Mouse (Mus musculus) CH12.LX (cell line): ENCODE data around the gene Rrm2.

Source experiments
- CTCF ChIP-seq, 2 experiments: IDR thresholded peaks in 1 of 2; conservative IDR thresholded peaks in 1 of 2; 2 replicates each; pipeline ENCODE4 v1.5.1; 2011 to 2012; ENCODE audit warnings: low read depth in 2 of 2, low read length in 2 of 2, improper control_type of control experiment in 1 of 2, inconsistent platforms in 1 of 2, mild to moderate bottlenecking in 1 of 2, moderate library complexity in 1 of 2
- MAFK ChIP-seq: IDR thresholded peaks from 2 replicates; pipeline ENCODE4 v1.6.1; 2011; ENCODE audit warnings: low read length, improper control_type of control experiment; ENCODE audit not compliant: insufficient replicate concordance
- PAX5 ChIP-seq: IDR thresholded peaks from 2 replicates; pipeline ENCODE4 v1.6.1; 2012; ENCODE audit warnings: low read length, inconsistent platforms, mixed read lengths
- POLR2A ChIP-seq: IDR thresholded peaks from 2 replicates; pipeline ENCODE4 v1.6.1; 2011; ENCODE audit warnings: low read depth, mild to moderate bottlenecking, improper control_type of control experiment, low read length
- POLR2AphosphoS2 ChIP-seq: IDR thresholded peaks from 2 replicates; pipeline ENCODE4 v1.6.1; 2011; ENCODE audit warnings: low read depth, low read length, improper control_type of control experiment
- RCOR1 ChIP-seq: conservative IDR thresholded peaks from 2 replicates; pipeline ENCODE4 v1.6.1; 2012; ENCODE audit warnings: low read depth, mild to moderate bottlenecking, inconsistent platforms, low read length, improper control_type of control experiment
- TBP ChIP-seq: conservative IDR thresholded peaks from 2 replicates; pipeline ENCODE4 v1.6.1; 2011; ENCODE audit warnings: low read depth, low read length, improper control_type of control experiment
- TCF12 ChIP-seq: IDR thresholded peaks from 2 replicates; pipeline ENCODE4 v1.6.1; 2014; ENCODE audit warnings: low read depth, mild to moderate bottlenecking, inconsistent platforms, low read length, improper control_type of control experiment

DNA sequence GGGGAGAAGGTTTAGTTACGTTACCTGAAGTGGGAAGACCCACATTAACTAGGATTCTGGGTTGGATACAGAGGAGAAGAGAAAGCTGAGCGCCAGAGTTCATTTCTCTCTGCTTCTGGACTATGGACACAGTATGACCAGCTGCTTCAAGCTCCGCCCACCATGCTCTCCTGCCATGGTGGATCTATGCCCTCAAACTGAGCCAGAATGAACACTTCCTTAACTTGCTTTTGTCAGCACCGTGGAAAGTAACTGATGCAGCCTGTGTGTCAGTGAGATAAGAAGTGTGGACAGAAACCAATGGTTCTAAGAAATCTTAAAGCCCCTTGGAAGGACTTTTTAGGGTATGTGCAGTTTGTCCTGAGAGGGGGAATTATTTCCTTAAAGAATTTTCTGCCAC, 49.0 kb upstream of the Rrm2 start:
- TF ChIP-seq RCOR1 (no peak), CTCF (conservative IDR thresholded peaks at IDR 0.05 in 1 of 2, IDR thresholded peaks at IDR 0.05 in 1 of 2; ENCODE audit: low read depth in 2 of 2, low read length in 2 of 2) (no peak), TCF12 (no peak), POLR2A (no peak), MAFK (no peak), PAX5 (no peak), TBP (no peak), POLR2AphosphoS2 (no peak)
